Mouse (Mus musculus) large intestine, adult 2 months (tissue): ENCODE measurements around the gene Wbp2. TPM values are rescaled to one million over a fixed set of nuclear protein-coding genes. Genes with fewer than 3 reads are reported as not detected.
"Not testable (repeated sequence)": the region's sequence is repeated elsewhere in the genome, so short reads cannot be mapped to it uniquely, and the experiment has no call there.

ENCODE experiments used
- DNase-seq: peaks from one replicate; pipeline ENCODE4 v3.0.0-alpha.2; 2012; ENCODE audit warnings: low read depth, low spot score
- WGBS: fragments of 180-500 bp; shearing (Covaris S2); methylation state at CpG from one replicate; pipeline ENCODE4 v1.1.7; 2018; 5-methylcytosine and 5-hydroxymethylcytosine counted together
- polyA plus RNA-seq: library from polyadenylated mRNA; depleted of rRNA; stranded (reverse); fragments of >200 nt; gene quantifications from 2 replicates; pipeline ENCODE4 v1.2.3, GENCODE M21; 2012

Wbp2 gene
- polyA plus RNA-seq, 1 experiment: 166 TPM

GRCm38 (mm10) chr11:116093771-116094565, 7.2 kb upstream of the Wbp2 start:
- WGBS: 56% methylated on average over 16 of the region's 16 CpGs
- DNase-seq: no peak

GRCm38 (mm10) chr11:116092959-116093358, 6.2 kb upstream of the Wbp2 start:
- WGBS: 88% methylated on average over 6 of the region's 6 CpGs
- not testable (repeated sequence) for DNase-seq

- DNase-seq: no peak
- 84% methylated on average over 6 of the region's 6 CpGs for WGBS
Observed at GRCm38 (mm10) chr11:116091591-116091990, 4.8 kb upstream of the Wbp2 start.

- 89% methylated on average over 6 of the region's 6 CpGs for WGBS
- DNase-seq: no peak
Observed at GRCm38 (mm10) chr11:116089545-116089944, 2.8 kb upstream of the Wbp2 start.

- no peak for DNase-seq
Observed at GRCm38 (mm10) chr11:116088741-116089394, 2.1 kb upstream of the Wbp2 start.

GRCm38 (mm10) chr11:116088188-116088587, 1.4 kb upstream of the Wbp2 start:
- DNase-seq: no peak
- 50% methylated on average over 8 of the region's 8 CpGs for WGBS

More at GRCm38 (mm10) chr11:116088741-116089394, 2.1 kb upstream of the Wbp2 start:
- WGBS: 50% methylated on average over 11 of the region's 11 CpGs

GRCm38 (mm10) chr11:116087194-116088130, 667 bp upstream of the Wbp2 start:
- no peak for DNase-seq
- under 1% methylated on average over 31 of the region's 31 CpGs for WGBS

GRCm38 (mm10) chr11:116084166-116084565, 2.6 kb downstream of the Wbp2 start:
- 53% methylated on average over 6 of the region's 6 CpGs for whole genome bisulfite sequencing
- DNase-seq: no peak

GRCm38 (mm10) chr11:116083096-116083672, 3.6 kb downstream of the Wbp2 start:
- WGBS: 87% methylated on average over 14 of the region's 14 CpGs

GRCm38 (mm10) chr11:116081081-116081480, 5.7 kb downstream of the Wbp2 start:
- 57% methylated on average over 6 of the region's 6 CpGs for WGBS
- no peak for DNase-seq

More at GRCm38 (mm10) chr11:116083096-116083672, 3.6 kb downstream of the Wbp2 start:
- DNase-seq: no peak

GRCm38 (mm10) chr11:116079511-116079910, 7.3 kb downstream of the Wbp2 start:
- WGBS: 79% methylated on average over 10 of the region's 10 CpGs
- DNase-seq: no peak

- WGBS: 76% methylated on average over 10 of the region's 10 CpGs
Observed at GRCm38 (mm10) chr11:116078676-116079320, 8.0 kb downstream of the Wbp2 start.

GRCm38 (mm10) chr11:116078221-116078620, 8.6 kb downstream of the Wbp2 start:
- WGBS: 6% methylated on average over 16 of the region's 16 CpGs
- DNase-seq: no peak

More at GRCm38 (mm10) chr11:116078676-116079320, 8.0 kb downstream of the Wbp2 start:
- no peak for DNase-seq

GRCm38 (mm10) chr11:116077446-116078204, 9.2 kb downstream of the Wbp2 start, which contains the start of gene Unc13d:
Gene Unc13d (minus strand): TSS chr11:116077961.
- WGBS: 23% methylated on average over 22 of the region's 22 CpGs
- DNase-seq: no peak

GRCm38 (mm10) chr11:116076836-116077235, 10.0 kb downstream of the Wbp2 start:
- WGBS: 89% methylated on average over 7 of the region's 7 CpGs
- DNase-seq: no peak

GRCm38 (mm10) chr11:116076266-116076540, 10.6 kb downstream of the Wbp2 start:
- 91% methylated on average over 7 of the region's 7 CpGs for WGBS
- DNase-seq: no peak

- WGBS: 76% methylated on average over 20 of the region's 20 CpGs
- DNase-seq: no peak
Observed at GRCm38 (mm10) chr11:116075539-116076265, 11.1 kb downstream of the Wbp2 start.
